In the genomic region with DNA sequence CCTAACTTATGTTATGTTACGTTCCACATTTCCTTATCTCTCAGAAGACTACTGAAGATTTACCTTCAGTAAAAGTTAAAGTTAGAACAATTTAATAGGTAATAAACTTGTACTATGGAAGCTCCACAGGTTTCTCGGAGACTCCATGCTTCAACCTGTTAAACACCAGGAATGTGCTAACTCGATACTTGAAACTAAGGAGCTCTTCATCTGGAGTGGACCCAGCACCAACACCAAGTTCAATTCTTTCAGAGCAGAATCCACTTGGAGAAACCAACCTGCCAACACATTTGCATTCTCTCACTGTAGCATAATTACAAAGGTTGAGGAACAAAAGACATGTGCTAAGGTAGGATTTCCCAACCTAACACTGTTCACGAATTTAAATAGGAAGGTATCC, we compare ENCODE assay signal across 10 mouse cellular contexts. TPM values are rescaled to one million over a fixed set of nuclear protein-coding genes. Genes with fewer than 3 reads are reported as not detected.
DNase-seq lines count a peak whose midpoint lies in the region; ATAC-seq lines count a peak whose summit lies in the region.
"Had no signal": no experiment of that assay in that cellular context is flagged by ENCODE, and none has a peak within 500 bp of the region (broad histone marks: within the 10 kb centered on the region; RNA-seq: fewer than 3 reads in every experiment).

No protein-coding gene starts in this region.

- no peak for ATAC-seq in embryonic facial prominence, embryonic 12.5 days (ENCODE audit: insufficient number of reproducible peaks, insufficient read depth, low FRiP score, low TSS enrichment)
- ATAC-seq in intestine, embryonic 15.5 days, result no peak
- no peak for ATAC-seq in midbrain, embryonic 13.5 days

- no peaks in the 10 kb centered on the region for H3K9me3 ChIP-seq in embryonic facial prominence, embryonic 12.5 days
- H3K9me3 ChIP-seq in intestine, embryonic 15.5 days, result no peaks in the 10 kb centered on the region
- H3K9me3 ChIP-seq in midbrain, embryonic 13.5 days, result no peaks in the 10 kb centered on the region

- no peak overlapping the region for H3K27ac ChIP-seq in embryonic facial prominence, embryonic 12.5 days
- H3K27ac ChIP-seq in intestine, embryonic 15.5 days, result no peak overlapping the region
- no peak overlapping the region for H3K27ac ChIP-seq in midbrain, embryonic 13.5 days

- H3K9ac ChIP-seq in embryonic facial prominence, embryonic 12.5 days, result no peak overlapping the region
- H3K9ac ChIP-seq in intestine, embryonic 15.5 days, result no peak overlapping the region
- no peak overlapping the region for H3K9ac ChIP-seq in midbrain, embryonic 13.5 days (replicated peaks)

- WGBS in embryonic facial prominence, embryonic 12.5 days, result 67% methylated on average over 4 of the region's 4 CpGs
- 62% methylated on average over 4 of the region's 4 CpGs for WGBS in intestine, embryonic 15.5 days
- 82% methylated on average over 4 of the region's 4 CpGs for WGBS in midbrain, embryonic 13.5 days

- H3K4me3 ChIP-seq in embryonic facial prominence, embryonic 12.5 days, result peak overlapping the region; percentile 100; the same call in 1 of the 2 replicates
- no peak overlapping the region for H3K4me3 ChIP-seq in intestine, embryonic 15.5 days (replicated peaks)
- peak overlapping the region; percentile 98 for H3K4me3 ChIP-seq in midbrain, embryonic 13.5 days (replicated peaks)

- peaks cover 32% of the 10 kb centered on the region for H3K36me3 ChIP-seq in embryonic facial prominence, embryonic 12.5 days
- H3K36me3 ChIP-seq in intestine, embryonic 15.5 days, result 0 out of 2 replicates have a peak, but pooled peaks cover 21% of the 10 kb centered on the region
- peaks cover 33% of the 10 kb centered on the region for H3K36me3 ChIP-seq in midbrain, embryonic 13.5 days

- peak overlapping the region; percentile 62 for H3K4me2 ChIP-seq in embryonic facial prominence, embryonic 12.5 days (replicated peaks)
- peak overlapping the region; percentile 64 for H3K4me2 ChIP-seq in intestine, embryonic 15.5 days (replicated peaks)
- peak overlapping the region; percentile 75 for H3K4me2 ChIP-seq in midbrain, embryonic 13.5 days (replicated peaks)

- no peaks in the 10 kb centered on the region for H3K27me3 ChIP-seq in embryonic facial prominence, embryonic 12.5 days
- H3K27me3 ChIP-seq in intestine, embryonic 15.5 days (replicated peaks), result no peaks in the 10 kb centered on the region
- no peaks in the 10 kb centered on the region for H3K27me3 ChIP-seq in midbrain, embryonic 13.5 days

- peaks cover 9% of the 10 kb centered on the region for H3K4me1 ChIP-seq in embryonic facial prominence, embryonic 12.5 days
- H3K4me1 ChIP-seq in intestine, embryonic 15.5 days (replicated peaks), result peaks cover 10% of the 10 kb centered on the region
- peaks cover 27% of the 10 kb centered on the region for H3K4me1 ChIP-seq in midbrain, embryonic 13.5 days (replicated peaks)

- DNase-seq in kidney, adult 11 months, result peak; percentile 12
- DNase-seq in kidney, postnatal 14 days, result no peak
- no peak for DNase-seq in layer of hippocampus, postnatal 36 days
- DNase-seq in layer of hippocampus, adult 8-10 months (ENCODE audit: low spot score in 2 of 2), result no peak
- no peak for DNase-seq in embryo, embryonic 9.5 days (ENCODE audit: extremely low spot score)
- DNase-seq: cerebellum, adult 8-10 months had no signal

RNA-seq across cellular contexts. Expression of a gene that starts 1.7 kb away (rescaled TPM):
- 731 and 771 TPM in 2 replicates for polyA plus RNA-seq in embryonic facial prominence, embryonic 12.5 days (2016; fragmentation: Nextera tagmentation; extraction: Ambion mirVana)
- 620 and 754 TPM in 2 replicates for polyA plus RNA-seq in intestine, embryonic 15.5 days (2015; fragmentation: Nextera tagmentation; extraction: Ambion mirVana)
- 584 and 625 TPM in 2 replicates for polyA plus RNA-seq in midbrain, embryonic 13.5 days (2015; fragmentation: Nextera tagmentation; extraction: Ambion mirVana)
- 100 to 1,000 TPM; 187 to 191 TPM for total RNA-seq in layer of hippocampus, postnatal 36 days (2021)
- 100 to 1,000 TPM; 157 to 207 (median 184) TPM for total RNA-seq in layer of hippocampus, adult 8-10 months (2022)

RNA-seq across cellular contexts. Expression of a gene that starts 35.4 kb away (rescaled TPM):
- not detected in 2 replicates for polyA plus RNA-seq in embryonic facial prominence, embryonic 12.5 days (2016; fragmentation: Nextera tagmentation; extraction: Ambion mirVana)
- not detected in 2 replicates for polyA plus RNA-seq in intestine, embryonic 15.5 days (2015; fragmentation: Nextera tagmentation; extraction: Ambion mirVana)
- polyA plus RNA-seq in midbrain, embryonic 13.5 days (2015; fragmentation: Nextera tagmentation; extraction: Ambion mirVana), result not detected in 2 replicates
- not detected for total RNA-seq in layer of hippocampus, postnatal 36 days (2021)
- total RNA-seq in layer of hippocampus, adult 8-10 months (2022), result not detected
- total RNA-seq: layer of hippocampus, postnatal 10 days had no signal

RNA-seq across cellular contexts. Expression of a gene that starts 38.9 kb away (rescaled TPM):
- 9.5 and 9.9 TPM in 2 replicates for polyA plus RNA-seq in embryonic facial prominence, embryonic 12.5 days (2016; fragmentation: Nextera tagmentation; extraction: Ambion mirVana)
- 0.03 TPM in 1 of 2 replicates, not detected in the other for polyA plus RNA-seq in intestine, embryonic 15.5 days (2015; fragmentation: Nextera tagmentation; extraction: Ambion mirVana)
- 0.80 and 0.86 TPM in 2 replicates for polyA plus RNA-seq in midbrain, embryonic 13.5 days (2015; fragmentation: Nextera tagmentation; extraction: Ambion mirVana)
- 1 to 10 TPM in 1 of 2 experiments, under 1 TPM in 1; 0.65 to 1.4 TPM for total RNA-seq in layer of hippocampus, postnatal 36 days (2021)
- total RNA-seq in layer of hippocampus, adult 8-10 months (2022), result 1 to 10 TPM in 3 of 4 experiments, under 1 TPM in 1; 0.74 to 1.3 (median 1.2) TPM

RNA-seq across cellular contexts. Expression of a gene that starts 52.2 kb away (rescaled TPM):
- polyA plus RNA-seq in embryonic facial prominence, embryonic 12.5 days (2016; fragmentation: Nextera tagmentation; extraction: Ambion mirVana), result 24.7 and 25.8 TPM in 2 replicates
- polyA plus RNA-seq in intestine, embryonic 15.5 days (2015; fragmentation: Nextera tagmentation; extraction: Ambion mirVana), result 22.2 and 22.5 TPM in 2 replicates
- 55.4 and 58.9 TPM in 2 replicates for polyA plus RNA-seq in midbrain, embryonic 13.5 days (2015; fragmentation: Nextera tagmentation; extraction: Ambion mirVana)
- 10 to 100 TPM; 48.0 to 51.0 TPM for total RNA-seq in layer of hippocampus, postnatal 36 days (2021)
- 10 to 100 TPM; 42.8 to 50.4 (median 49.4) TPM for total RNA-seq in layer of hippocampus, adult 8-10 months (2022)

RNA-seq across cellular contexts. Expression of a gene that starts 52.3 kb away (rescaled TPM):
- polyA plus RNA-seq in embryonic facial prominence, embryonic 12.5 days (2016; fragmentation: Nextera tagmentation; extraction: Ambion mirVana), result 42.2 and 43.2 TPM in 2 replicates
- 34.0 and 35.7 TPM in 2 replicates for polyA plus RNA-seq in intestine, embryonic 15.5 days (2015; fragmentation: Nextera tagmentation; extraction: Ambion mirVana)
- polyA plus RNA-seq in midbrain, embryonic 13.5 days (2015; fragmentation: Nextera tagmentation; extraction: Ambion mirVana), result 31.8 and 32.5 TPM in 2 replicates
- total RNA-seq in layer of hippocampus, postnatal 36 days (2021), result 10 to 100 TPM; 20.6 to 20.7 TPM
- total RNA-seq in layer of hippocampus, adult 8-10 months (2022), result 10 to 100 TPM; 22.2 to 25.0 (median 24.2) TPM
